Mouse (Mus musculus): ENCODE measurements around the gene Ociad2. TPM values are rescaled to one million over a fixed set of nuclear protein-coding genes. Genes with fewer than 3 reads are reported as not detected.
A peak's percentile ranks its signal among the peaks of the same experiment; 100 is the strongest.
"Not testable (repeated sequence)": the region's sequence is repeated elsewhere in the genome, so short reads cannot be mapped to it uniquely, and the experiment has no call there.

The Ociad2 gene
- polyA plus RNA-seq, 1 experiment from 2014 or later = 9.3 TPM

- Histone ChIP-seq H3K27ac (0 out of 2 replicates have a peak overlapping the region, but pooled peaks have one; percentile 12), H3K36me3 (no peaks in the 10 kb centered on the region), H3K9me3 (no peaks in the 10 kb centered on the region), H3K4me3 (no peak overlapping the region), H3K27me3 (ENCODE audit: insufficient read depth, poor library complexity, severe bottlenecking) (peaks cover 3% of the 10 kb centered on the region; the same call in 1 of the 2 replicates), H3K4me1 (replicated peaks) (peaks cover 9% of the 10 kb centered on the region)
- 78% methylated on average over 10 of the region's 10 CpGs for WGBS
- DNase-seq (ENCODE audit: low spot score) = no peak
These were observed 3.5 kb upstream of the Ociad2 start for GRCm38 (mm10) chr5:73344310-73344709.

- no peak overlapping the region for H3K4me3 ChIP-seq
- peaks cover 12% of the 10 kb centered on the region for H3K4me1 ChIP-seq (replicated peaks)
- WGBS = 89% methylated on average over 22 of the region's 22 CpGs
- H3K9me3 ChIP-seq = no peaks in the 10 kb centered on the region
- H3K27ac ChIP-seq = no peak overlapping the region
- H3K36me3 ChIP-seq = no peaks in the 10 kb centered on the region
- no peak for DNase-seq (ENCODE audit: low spot score)
- peaks cover 3% of the 10 kb centered on the region; the same call in 1 of the 2 replicates for H3K27me3 ChIP-seq (ENCODE audit: insufficient read depth, poor library complexity, severe bottlenecking)
These were observed 2.0 kb upstream of the Ociad2 start for GRCm38 (mm10) chr5:73342701-73343355.

GRCm38 (mm10) chr5:73339779-73340722 lies 777 bp downstream of the Ociad2 start:
- DNase-seq (ENCODE audit: low spot score) = no peak
- Histone ChIP-seq H3K27ac (no peak overlapping the region), H3K27me3 (ENCODE audit: insufficient read depth, poor library complexity, severe bottlenecking) (peaks cover 13% of the 10 kb centered on the region), H3K4me1 (replicated peaks) (peaks cover 16% of the 10 kb centered on the region), H3K4me3 (no peak overlapping the region), H3K9me3 (no peaks in the 10 kb centered on the region), H3K36me3 (no peaks in the 10 kb centered on the region)
- 91% methylated on average over 9 of the region's 9 CpGs for WGBS

GRCm38 (mm10) chr5:73338832-73339163 lies 2.0 kb downstream of the Ociad2 start:
- 48% methylated on average over 14 of the region's 14 CpGs for WGBS
- peak overlapping the region; percentile 88 for H3K27ac ChIP-seq
- peaks cover 13% of the 10 kb centered on the region for H3K27me3 ChIP-seq (ENCODE audit: insufficient read depth, poor library complexity, severe bottlenecking)
- peak overlapping the region; percentile 74 for H3K4me3 ChIP-seq
- peaks cover 9% of the 10 kb centered on the region for H3K4me1 ChIP-seq (replicated peaks)
- H3K36me3 ChIP-seq = no peaks in the 10 kb centered on the region
- peak; percentile 28 for DNase-seq (ENCODE audit: low spot score)
- H3K9me3 ChIP-seq = no peaks in the 10 kb centered on the region

- peaks cover 13% of the 10 kb centered on the region for H3K27me3 ChIP-seq (ENCODE audit: insufficient read depth, poor library complexity, severe bottlenecking)
- H3K4me3 ChIP-seq = peak overlapping the region; percentile 74
- H3K4me1 ChIP-seq (replicated peaks) = peaks cover 9% of the 10 kb centered on the region
- no peaks in the 10 kb centered on the region for H3K36me3 ChIP-seq
- H3K9me3 ChIP-seq = no peaks in the 10 kb centered on the region
- peak overlapping the region; percentile 88 for H3K27ac ChIP-seq
- 3% methylated on average over 41 of the region's 41 CpGs for WGBS
- peak; percentile 51 for DNase-seq (ENCODE audit: low spot score)
These were observed 2.6 kb downstream of the Ociad2 start for GRCm38 (mm10) chr5:73337961-73338831.

- Histone ChIP-seq H3K4me1 (replicated peaks) (peaks cover 9% of the 10 kb centered on the region), H3K36me3 (no peaks in the 10 kb centered on the region), H3K4me3 (no peak overlapping the region), H3K9me3 (no peaks in the 10 kb centered on the region), H3K27me3 (ENCODE audit: insufficient read depth, poor library complexity, severe bottlenecking) (peaks cover 13% of the 10 kb centered on the region), H3K27ac (no peak overlapping the region)
- DNase-seq (ENCODE audit: low spot score) = no peak
- 90% methylated on average over 5 of the region's 5 CpGs for WGBS
These were observed 4.4 kb downstream of the Ociad2 start for GRCm38 (mm10) chr5:73336448-73336847.

GRCm38 (mm10) chr5:73331002-73331401 lies 9.8 kb downstream of the Ociad2 start:
- Histone ChIP-seq H3K27ac (no peak overlapping the region), H3K4me1 (replicated peaks) (no peaks in the 10 kb centered on the region), H3K4me3 (no peak overlapping the region), H3K27me3 (ENCODE audit: insufficient read depth, poor library complexity, severe bottlenecking) (no peaks in the 10 kb centered on the region), H3K9me3 (no peaks in the 10 kb centered on the region), H3K36me3 (no peaks in the 10 kb centered on the region)
- 79% methylated on average over 4 of the region's 4 CpGs for WGBS
- DNase-seq (ENCODE audit: low spot score) = no peak

- no peaks in the 10 kb centered on the region for H3K9me3 ChIP-seq
- no peak overlapping the region for H3K27ac ChIP-seq
- H3K4me1 ChIP-seq (replicated peaks) = no peaks in the 10 kb centered on the region
- H3K4me3 ChIP-seq = no peak overlapping the region
- DNase-seq (ENCODE audit: low spot score) = no peak
- H3K36me3 ChIP-seq = 0 out of 2 replicates have a peak, but pooled peaks cover 4% of the 10 kb centered on the region
- no peaks in the 10 kb centered on the region for H3K27me3 ChIP-seq (ENCODE audit: insufficient read depth, poor library complexity, severe bottlenecking)
- WGBS = 83% methylated on average over 8 of the region's 8 CpGs
These were observed 16.2 kb downstream of the Ociad2 start for GRCm38 (mm10) chr5:73324526-73325170.

GRCm38 (mm10) chr5:73323602-73324001 lies 17.2 kb downstream of the Ociad2 start:
- no peak for DNase-seq (ENCODE audit: low spot score)
- Histone ChIP-seq H3K4me3 (no peak overlapping the region), H3K36me3 (peaks cover 10% of the 10 kb centered on the region; the same call in 1 of the 2 replicates), H3K27me3 (ENCODE audit: insufficient read depth, poor library complexity, severe bottlenecking) (no peaks in the 10 kb centered on the region), H3K9me3 (no peaks in the 10 kb centered on the region), H3K4me1 (replicated peaks) (no peaks in the 10 kb centered on the region), H3K27ac (no peak overlapping the region)
- WGBS = 88% methylated on average over 5 of the region's 5 CpGs

GRCm38 (mm10) chr5:73322684-73323083 lies 18.1 kb downstream of the Ociad2 start:
- H3K9me3 ChIP-seq; DNase-seq (ENCODE audit: low spot score); H3K4me1 ChIP-seq (replicated peaks); H3K27ac ChIP-seq; H3K4me3 ChIP-seq; H3K27me3 ChIP-seq (ENCODE audit: insufficient read depth, poor library complexity, severe bottlenecking): not testable (repeated sequence)
- 96% methylated on average over 1 of the region's 1 CpGs for WGBS
- H3K36me3 ChIP-seq = peaks cover 14% of the 10 kb centered on the region; the same call in 1 of the 2 replicates

GRCm38 (mm10) chr5:73319306-73319705 lies 21.5 kb downstream of the Ociad2 start:
- H3K27ac ChIP-seq = no peak overlapping the region
- no peaks in the 10 kb centered on the region for H3K4me1 ChIP-seq (replicated peaks)
- no peak for DNase-seq (ENCODE audit: low spot score)
- H3K27me3 ChIP-seq (ENCODE audit: insufficient read depth, poor library complexity, severe bottlenecking) = no peaks in the 10 kb centered on the region
- H3K9me3 ChIP-seq = no peaks in the 10 kb centered on the region
- no peak overlapping the region for H3K4me3 ChIP-seq
- 94% methylated on average over 5 of the region's 5 CpGs for WGBS
- H3K36me3 ChIP-seq = peaks cover 47% of the 10 kb centered on the region

GRCm38 (mm10) chr5:73314654-73315053 lies 26.2 kb downstream of the Ociad2 start:
- H3K4me3 ChIP-seq = no peak overlapping the region
- 95% methylated on average over 2 of the region's 2 CpGs for WGBS
- H3K36me3 ChIP-seq = peaks cover 89% of the 10 kb centered on the region

More at GRCm38 (mm10) chr5:73314654-73315053, 26.2 kb downstream of the Ociad2 start:
- DNase-seq (ENCODE audit: low spot score) = no peak
- Histone ChIP-seq H3K27ac (no peak overlapping the region), H3K27me3 (ENCODE audit: insufficient read depth, poor library complexity, severe bottlenecking) (no peaks in the 10 kb centered on the region), H3K4me1 (replicated peaks) (no peaks in the 10 kb centered on the region), H3K9me3 (no peaks in the 10 kb centered on the region)

All from hindbrain, embryonic 10.5 days (tissue).